Mouse (Mus musculus): ENCODE measurements at regions not wholly inside any gene's neighbourhood (a gene's known extent, or its start where the extent isn't known, plus 50 kb on each side); places are given as distances from the start of the nearest gene placed in this dataset.

- DNase-seq (ENCODE audit: low spot score in 2 of 2), result no peak
Measured at GRCm38 (mm10) chr7:117734994-117735698, 354.4 kb downstream of the Xylt1 start.

GRCm38 (mm10) chr7:117729067-117729466 is 348.3 kb downstream of the Xylt1 start:
- no peak for DNase-seq (ENCODE audit: low spot score in 2 of 2)
